Mouse (Mus musculus) liver, postnatal 0 days (tissue): ENCODE measurements around the gene Tecr.

Experiments
- CTCF ChIP-seq: sonication (generic); IDR thresholded peaks from 2 replicates; pipeline ENCODE4 v1.5.1; 2016; ENCODE audit warnings: antibody characterized with exemption, low read depth
- EP300 ChIP-seq: IDR thresholded peaks from 2 replicates; pipeline ENCODE4 v1.6.1; 2016; ENCODE audit warnings: antibody characterized with exemption, low read depth, mild to moderate bottlenecking

DNA sequence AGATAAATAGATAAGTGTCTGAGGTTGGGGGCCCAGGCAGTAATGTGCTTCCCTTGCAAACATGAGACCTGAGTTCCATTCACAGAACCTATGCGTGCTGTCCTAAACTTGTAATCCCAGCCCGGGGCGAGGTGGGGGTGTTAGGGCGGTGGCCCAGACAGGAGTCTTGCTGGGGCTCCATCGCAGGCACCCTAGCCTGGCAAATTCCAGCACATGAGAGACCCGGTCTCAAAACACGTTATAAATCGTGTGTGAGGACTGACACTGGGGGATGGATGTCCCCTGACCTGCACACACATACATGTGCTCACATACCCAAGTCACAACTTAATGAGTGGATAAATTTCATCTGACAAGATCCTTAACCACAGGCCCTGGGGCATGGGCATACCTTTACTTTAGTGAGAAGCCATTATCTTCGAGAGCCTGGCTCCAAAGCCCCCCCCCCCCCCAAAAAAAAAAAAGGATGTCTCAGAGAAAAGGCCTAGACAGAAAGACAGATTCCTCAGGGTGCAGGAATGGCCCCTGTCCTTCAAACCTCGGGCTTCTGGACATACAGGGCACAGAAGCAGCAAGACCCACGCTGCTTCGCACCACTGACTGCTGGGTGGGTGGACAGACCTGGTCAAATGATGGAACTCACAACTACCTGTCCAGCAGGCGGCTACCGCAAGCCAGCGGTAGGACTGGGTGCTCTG is 14.1 kb upstream of the Tecr start:
- no peak for TF ChIP-seq CTCF
- TF ChIP-seq EP300, result no peak
